Mouse (Mus musculus) hindbrain, embryonic 11.5 days (tissue): ENCODE results near the gene Dok7. TPM values are rescaled to one million over a fixed set of nuclear protein-coding genes. Genes with fewer than 3 reads are reported as not detected.

Experiments used
- ATAC-seq: fragments of 200-750 bp; cut with Nextera tagmentation; 2 replicates; pipeline ENCODE4 v1.8.0; 2017; ENCODE audit warnings: mild to moderate bottlenecking, moderate TSS enrichment, moderate library complexity; ENCODE audit not compliant: low FRiP score
- DNase-seq: peaks from one replicate; pipeline ENCODE4 v3.0.0-alpha.2; 2015; ENCODE audit warnings: low spot score
- H3K27ac ChIP-seq: fragments of 300-500 bp; sonication (generic); 2 replicates; pipeline ENCODE4 v1.5.1; 2014; ENCODE audit warnings: mild to moderate bottlenecking, low read depth, low read length
- H3K27me3 ChIP-seq: fragments of 300-500 bp; sonication (generic); 2 replicates; pipeline ENCODE4 v1.6.1; 2014; ENCODE audit warnings: mild to moderate bottlenecking, low read length, moderate library complexity, mixed read lengths; ENCODE audit not compliant: control insufficient read depth, insufficient read depth
- H3K36me3 ChIP-seq: fragments of 300-500 bp; sonication (generic); 2 replicates; pipeline ENCODE4 v1.6.1; 2014; ENCODE audit warnings: mild to moderate bottlenecking, low read length, moderate library complexity, mixed read lengths; ENCODE audit not compliant: control insufficient read depth, insufficient read depth
- H3K4me1 ChIP-seq: fragments of 300-500 bp; sonication (generic); replicated peaks from 2 replicates; pipeline ENCODE4 v1.6.1; 2014; ENCODE audit warnings: low read length, mixed read lengths; ENCODE audit not compliant: control insufficient read depth, insufficient read depth
- H3K4me2 ChIP-seq: fragments of 300-500 bp; sonication (generic); replicated peaks from 2 replicates; pipeline ENCODE4 v1.6.1; 2014; ENCODE audit warnings: mild to moderate bottlenecking, low read depth, low read length
- H3K4me3 ChIP-seq: fragments of 300-500 bp; sonication (generic); 2 replicates; pipeline ENCODE4 v1.5.1; 2014; ENCODE audit warnings: low read depth, low read length
- H3K9ac ChIP-seq: fragments of 300-500 bp; sonication (generic); 2 replicates; pipeline ENCODE4 v1.6.1; 2014; ENCODE audit warnings: low read depth, low read length
- H3K9me3 ChIP-seq: fragments of 300-500 bp; sonication (generic); 2 replicates; pipeline ENCODE4 v1.6.1; 2016; ENCODE audit warnings: low read length; ENCODE audit not compliant: control insufficient read depth
- WGBS: fragments of 180-500 bp; shearing (Covaris S2); extraction: QIAGEN DNeasy Blood & Tissue Kit; methylation state at CpG from one replicate; pipeline ENCODE4 v1.1.7; 2014; 5-methylcytosine and 5-hydroxymethylcytosine counted together
- polyA plus RNA-seq: library from polyadenylated mRNA; unstranded; fragments of >200 nt; fragmentation: Nextera tagmentation; extraction: Ambion mirVana; gene quantifications from 2 replicates; pipeline ENCODE4 v1.2.1, GENCODE M21; 2014

Dok7 gene
- 0.11 TPM in 1 of 2 replicates, not detected in the other for polyA plus RNA-seq

GRCm38 (mm10) chr5:35056604-35057432, at the start of gene Dok7:
Gene Dok7 (plus strand): TSS chr5:35056766.
- peak within 1 kb of the TSS; percentile 63 for H3K9ac ChIP-seq
- H3K4me2 ChIP-seq = peak within 1 kb of the TSS; percentile 97
- under 1% methylated on average over 42 of the region's 74 CpGs for WGBS
- DNase-seq (peak; percentile 57), ATAC-seq (peak; percentile 33; the same call in 1 of the 2 replicates)
- peak within 1 kb of the TSS; percentile 49 for H3K4me3 ChIP-seq
- H3K27ac ChIP-seq = no peak within 1 kb of the TSS
- H3K4me1 ChIP-seq = peaks cover 6% of the 10 kb centered on the region; the same call in 1 of the 2 replicates
- H3K36me3 ChIP-seq = no peaks in the 10 kb centered on the region
- H3K27me3 ChIP-seq = peaks cover 12% of the 10 kb centered on the region
- no peaks in the 10 kb centered on the region for H3K9me3 ChIP-seq

GRCm38 (mm10) chr5:35009163-35009562, 47.4 kb upstream of the Dok7 start:
- 91% methylated on average over 4 of the region's 4 CpGs for WGBS
- Histone ChIP-seq H3K27me3 (no peaks in the 10 kb centered on the region), H3K4me2 (no peak overlapping the region), H3K9me3 (no peaks in the 10 kb centered on the region), H3K36me3 (no peaks in the 10 kb centered on the region), H3K27ac (no peak overlapping the region), H3K4me1 (no peaks in the 10 kb centered on the region), H3K4me3 (no peak overlapping the region), H3K9ac (no peak overlapping the region)
- ATAC-seq (no peak), DNase-seq (no peak)

GRCm38 (mm10) chr5:35010656-35011055, 45.9 kb upstream of the Dok7 start:
- Histone ChIP-seq H3K27ac (no peak overlapping the region), H3K27me3 (no peaks in the 10 kb centered on the region), H3K4me3 (no peak overlapping the region), H3K4me2 (no peak overlapping the region), H3K9ac (no peak overlapping the region), H3K36me3 (no peaks in the 10 kb centered on the region), H3K9me3 (no peaks in the 10 kb centered on the region), H3K4me1 (no peaks in the 10 kb centered on the region; the same call in 1 of the 2 replicates)
- ATAC-seq (no peak), DNase-seq (no peak)
- 79% methylated on average over 5 of the region's 5 CpGs for WGBS

- 95% methylated on average over 6 of the region's 6 CpGs for WGBS
- no peaks in the 10 kb centered on the region for H3K36me3 ChIP-seq
- no peak overlapping the region for H3K4me2 ChIP-seq
- H3K27ac ChIP-seq = no peak overlapping the region
- H3K4me3 ChIP-seq = no peak overlapping the region
- no peak overlapping the region for H3K9ac ChIP-seq
- no peaks in the 10 kb centered on the region for H3K27me3 ChIP-seq
- DNase-seq = no peak
- no peaks in the 10 kb centered on the region for H3K9me3 ChIP-seq
- ATAC-seq = no peak
- H3K4me1 ChIP-seq = no peaks in the 10 kb centered on the region; the same call in 1 of the 2 replicates
Measured at GRCm38 (mm10) chr5:35011156-35011923, 45.2 kb upstream of the Dok7 start.

GRCm38 (mm10) chr5:35014036-35014435, 42.5 kb upstream of the Dok7 start:
- H3K9me3 ChIP-seq = no peaks in the 10 kb centered on the region
- H3K4me3 ChIP-seq = no peak overlapping the region
- H3K4me2 ChIP-seq = no peak overlapping the region
- 46% methylated on average over 6 of the region's 6 CpGs for WGBS
- H3K9ac ChIP-seq = no peak overlapping the region
- H3K4me1 ChIP-seq = peaks cover 2% of the 10 kb centered on the region; the same call in 1 of the 2 replicates
- peak; percentile 49 for ATAC-seq
- peak overlapping the region; percentile 64 for H3K27ac ChIP-seq
- peak; percentile 38 for DNase-seq
- no peaks in the 10 kb centered on the region for H3K27me3 ChIP-seq
- H3K36me3 ChIP-seq = 0 out of 2 replicates have a peak, but pooled peaks cover under 1% of the 10 kb centered on the region

- Histone ChIP-seq H3K4me1 (peaks cover 2% of the 10 kb centered on the region; the same call in 1 of the 2 replicates), H3K4me2 (no peak overlapping the region), H3K9me3 (no peaks in the 10 kb centered on the region), H3K36me3 (peaks cover 8% of the 10 kb centered on the region; the same call in 1 of the 2 replicates), H3K27ac (no peak overlapping the region), H3K9ac (no peak overlapping the region), H3K4me3 (no peak overlapping the region), H3K27me3 (no peaks in the 10 kb centered on the region)
- ATAC-seq = no peak
- WGBS = 81% methylated on average over 9 of the region's 9 CpGs
- no peak for DNase-seq
Measured at GRCm38 (mm10) chr5:35019673-35020300, 36.8 kb upstream of the Dok7 start.

- Histone ChIP-seq H3K4me1 (0 out of 2 replicates have a peak, but pooled peaks cover 2% of the 10 kb centered on the region), H3K9ac (no peak overlapping the region), H3K36me3 (peaks cover 8% of the 10 kb centered on the region; the same call in 1 of the 2 replicates), H3K4me3 (no peak overlapping the region), H3K27me3 (no peaks in the 10 kb centered on the region), H3K27ac (no peak overlapping the region), H3K9me3 (no peaks in the 10 kb centered on the region), H3K4me2 (no peak overlapping the region)
- 86% methylated on average over 9 of the region's 9 CpGs for WGBS
- no peak for ATAC-seq
- DNase-seq = no peak
Measured at GRCm38 (mm10) chr5:35020410-35021241, 35.9 kb upstream of the Dok7 start.

GRCm38 (mm10) chr5:35024975-35025374, 31.6 kb upstream of the Dok7 start:
- DNase-seq = peak; percentile 62
- Histone ChIP-seq H3K4me1 (no peaks in the 10 kb centered on the region), H3K4me3 (no peak overlapping the region), H3K4me2 (no peak overlapping the region), H3K27ac (no peak overlapping the region), H3K9me3 (no peaks in the 10 kb centered on the region), H3K27me3 (no peaks in the 10 kb centered on the region), H3K9ac (no peak overlapping the region), H3K36me3 (peaks cover 10% of the 10 kb centered on the region; the same call in 1 of the 2 replicates)
- 31% methylated on average over 2 of the region's 2 CpGs for WGBS
- ATAC-seq = no peak
